Comparison of ENCODE assay signal across 16 mouse cellular contexts in genomic region chr10:80288657-80289056, GRCm38 (mm10). TPM values are rescaled to one million over a fixed set of nuclear protein-coding genes. Genes with fewer than 3 reads are reported as not detected.
A peak's percentile ranks its signal among the peaks of the same experiment; 100 is the strongest.
DNase-seq lines count a peak whose midpoint lies in the region; ATAC-seq and TF ChIP-seq lines count a peak whose summit lies in the region.
"Had no signal": no experiment of that assay in that cellular context is flagged by ENCODE, and none has a peak within 500 bp of the region (broad histone marks: within the 10 kb centered on the region; RNA-seq: fewer than 3 reads in every experiment).

No protein-coding gene starts in this region.

- in situ Hi-C loops in CH12.LX (cut with MboI; ENCODE audit: low pct_ligation_motif_present, low pct_unique_long_range_greater_than_20kb, low sequenced_read_pairs): no loop called here

- no peak overlapping the region for H3K27ac ChIP-seq in forebrain, postnatal 0 days (ENCODE audit: low read depth, low read length)
- H3K27ac ChIP-seq in forebrain, embryonic 12.5 days: no peak overlapping the region
- H3K27ac ChIP-seq in liver, adult 2 months (replicated peaks; ENCODE audit: insufficient read depth, low read depth, low read length): no peak overlapping the region
- no peak overlapping the region for H3K27ac ChIP-seq in liver, embryonic 12.5 days
- no peak overlapping the region for H3K27ac ChIP-seq in CH12.LX (ENCODE audit: insufficient read depth, low read depth)
- H3K27ac ChIP-seq: embryonic facial prominence, embryonic 10.5 days had no signal

- H3K4me3 ChIP-seq in forebrain, postnatal 0 days (ENCODE audit: low read depth, low read length): no peak overlapping the region
- H3K4me3 ChIP-seq in forebrain, embryonic 12.5 days (replicated peaks): no peak overlapping the region
- H3K4me3 ChIP-seq in liver, adult 2 months (ENCODE audit: insufficient read depth, low read depth, low read length): no peak overlapping the region
- H3K4me3 ChIP-seq in liver, embryonic 12.5 days: no peak overlapping the region
- no peak overlapping the region for H3K4me3 ChIP-seq in CH12.LX (replicated peaks in 1 of 3; ENCODE audit: low read depth in 2 of 3, low read length in 2 of 3, poor library complexity in 1 of 3)
- H3K4me3 ChIP-seq: embryonic facial prominence, embryonic 10.5 days; erythroblast, embryonic 14.5 days had no signal

- no peak for ATAC-seq in forebrain, postnatal 0 days
- no peak for ATAC-seq in forebrain, embryonic 12.5 days (ENCODE audit: low FRiP score)
- ATAC-seq in liver, embryonic 12.5 days: no peak
- no peak for ATAC-seq in cerebellum, adult (ENCODE audit: insufficient number of reproducible peaks, low FRiP score, low TSS enrichment)

- no peak overlapping the region for H3K4me2 ChIP-seq in forebrain, postnatal 0 days (ENCODE audit: low read depth)
- no peak overlapping the region for H3K4me2 ChIP-seq in forebrain, embryonic 12.5 days
- H3K4me2 ChIP-seq in liver, embryonic 12.5 days: no peak overlapping the region
- no peak overlapping the region for H3K4me2 ChIP-seq in CH12.LX (ENCODE audit: insufficient read depth, low read depth, poor library complexity, severe bottlenecking)

- H3K9ac ChIP-seq in forebrain, postnatal 0 days: no peak overlapping the region
- H3K9ac ChIP-seq in forebrain, embryonic 12.5 days: no peak overlapping the region
- no peak overlapping the region for H3K9ac ChIP-seq in liver, adult 2 months (ENCODE audit: low read depth, low read length)
- H3K9ac ChIP-seq in liver, embryonic 12.5 days: no peak overlapping the region
- no peak overlapping the region for H3K9ac ChIP-seq in CH12.LX (ENCODE audit: insufficient read depth, low read depth)

- TF ChIP-seq EP300 in CH12.LX (IDR thresholded peaks at IDR 0.05; ENCODE audit: low read length): no peak

- no peak for TF ChIP-seq POLR2A in liver, adult 2 months (IDR thresholded peaks at IDR 0.05; ENCODE audit: extremely low read depth, insufficient read depth, low read length)
- no peak; the same call in 1 of the 2 replicates for TF ChIP-seq POLR2A in CH12.LX (IDR thresholded peaks at IDR 0.05; ENCODE audit: low read depth, low read length)
- no peak for TF ChIP-seq POLR2A in brain, embryonic 14.5 days (IDR thresholded peaks at IDR 0.05; ENCODE audit: borderline replicate concordance, extremely low read depth, insufficient read depth, insufficient read length, poor library complexity, severe bottlenecking)

- peaks cover 52% of the 10 kb centered on the region for H3K36me3 ChIP-seq in forebrain, postnatal 0 days (ENCODE audit: insufficient read depth)
- H3K36me3 ChIP-seq in forebrain, embryonic 12.5 days (replicated peaks): peaks cover 61% of the 10 kb centered on the region
- H3K36me3 ChIP-seq in liver, adult 2 months (ENCODE audit: control insufficient read depth, insufficient read depth, low read length): peaks cover 28% of the 10 kb centered on the region
- H3K36me3 ChIP-seq in liver, embryonic 12.5 days: peaks cover 65% of the 10 kb centered on the region
- H3K36me3 ChIP-seq in CH12.LX (replicated peaks in 1 of 2; ENCODE audit: control insufficient read depth in 1 of 2, insufficient read depth in 1 of 2, low read length in 1 of 2): peaks cover 44 to 62% of the 10 kb centered on the region in 2 experiments

- H3K27me3 ChIP-seq in forebrain, postnatal 0 days (ENCODE audit: insufficient read depth, low read length): no peaks in the 10 kb centered on the region
- no peaks in the 10 kb centered on the region for H3K27me3 ChIP-seq in forebrain, embryonic 12.5 days
- no peaks in the 10 kb centered on the region for H3K27me3 ChIP-seq in liver, adult 2 months (ENCODE audit: control insufficient read depth, insufficient read depth, low read length)
- no peaks in the 10 kb centered on the region for H3K27me3 ChIP-seq in liver, embryonic 12.5 days (replicated peaks)
- H3K27me3 ChIP-seq in CH12.LX (replicated peaks): no peaks in the 10 kb centered on the region

- WGBS in forebrain, postnatal 0 days: 70% methylated on average over 8 of the region's 8 CpGs
- 68% methylated on average over 8 of the region's 8 CpGs for WGBS in forebrain, embryonic 12.5 days
- WGBS in liver, adult 2 months: 82% methylated on average over 8 of the region's 8 CpGs
- WGBS in liver, embryonic 12.5 days (ENCODE audit: insufficient replicate concordance): 66% methylated on average over 8 of the region's 8 CpGs

- no peak for DNase-seq in forebrain, postnatal 0 days
- DNase-seq in liver, adult 2 months (ENCODE audit: extremely low read depth, low read depth, low spot score): no peak
- no peak for DNase-seq in CH12.LX (ENCODE audit: extremely low read depth)
- no peak for DNase-seq in brain, embryonic 14.5 days (ENCODE audit: low read depth)
- DNase-seq in cerebellum, postnatal 10 days: no peak
- DNase-seq: cerebellum, postnatal 25 days; kidney, adult 11 months; kidney, postnatal 4 days; lung, adult 2 months; right cerebral cortex, adult 18-20 months had no signal

- peak; percentile 7 for TF ChIP-seq RAD21 in CH12.LX (IDR thresholded peaks at IDR 0.05; ENCODE audit: low read depth, low read length)

- dilution Hi-C loops in CH12.LX (cut with MboI; ENCODE audit: extremely low pct_ligation_motif_present, extremely low pct_unique_long_range_greater_than_20kb, low sequenced_read_pairs): no loop called here

- TF ChIP-seq CTCF in forebrain, postnatal 0 days (IDR thresholded peaks at IDR 0.05; ENCODE audit: low read depth): peak; percentile 39
- peak; percentile 35; the same call in 1 of the 2 replicates for TF ChIP-seq CTCF in liver, adult 2 months (IDR thresholded peaks at IDR 0.05; ENCODE audit: low read depth, low read length)
- TF ChIP-seq CTCF in CH12.LX (conservative IDR thresholded peaks at IDR 0.05 in 1 of 2, IDR thresholded peaks at IDR 0.05 in 1 of 2; ENCODE audit: low read depth in 2 of 2, low read length in 2 of 2): peak in 1 of 2 experiments; percentile 41; a peak in 2 of 4 replicates
- 0 out of 2 replicates have a peak, but pooled peaks have one; percentile 11 for TF ChIP-seq CTCF in brain, embryonic 14.5 days (IDR thresholded peaks at IDR 0.05; ENCODE audit: borderline replicate concordance, extremely low read depth, insufficient read depth, insufficient read length)

- no peaks in the 10 kb centered on the region for H3K9me3 ChIP-seq in forebrain, postnatal 0 days (ENCODE audit: low read length)
- no peaks in the 10 kb centered on the region for H3K9me3 ChIP-seq in forebrain, embryonic 12.5 days
- no peaks in the 10 kb centered on the region for H3K9me3 ChIP-seq in liver, embryonic 12.5 days (replicated peaks)
- H3K9me3 ChIP-seq in CH12.LX (replicated peaks; ENCODE audit: low read length): peaks cover 3% of the 10 kb centered on the region
- H3K9me3 ChIP-seq: embryonic facial prominence, embryonic 10.5 days had no signal

- H3K79me2 ChIP-seq in liver, adult 2 months (ENCODE audit: control insufficient read depth, insufficient read depth, low read length): peaks cover 6% of the 10 kb centered on the region; the same call in 1 of the 2 replicates
- peaks cover 14% of the 10 kb centered on the region for H3K79me2 ChIP-seq in CH12.LX (replicated peaks; ENCODE audit: control insufficient read depth, extremely low read depth, insufficient read depth, poor library complexity, severe bottlenecking)

- peaks cover 8% of the 10 kb centered on the region for H3K4me1 ChIP-seq in forebrain, postnatal 0 days (ENCODE audit: insufficient read depth)
- peaks cover 14% of the 10 kb centered on the region for H3K4me1 ChIP-seq in forebrain, embryonic 12.5 days
- peaks cover 4% of the 10 kb centered on the region; the same call in 1 of the 2 replicates for H3K4me1 ChIP-seq in liver, adult 2 months (ENCODE audit: control insufficient read depth, insufficient read depth, low read length)
- H3K4me1 ChIP-seq in liver, embryonic 12.5 days: peaks cover 19% of the 10 kb centered on the region
- H3K4me1 ChIP-seq in CH12.LX (ENCODE audit: control insufficient read depth in 1 of 2, insufficient read depth in 2 of 2): peaks cover 26 to 49% of the 10 kb centered on the region in 2 experiments

RNA-seq across cellular contexts. Expression of gene Rps15, which starts 3.6 kb away (rescaled TPM):
- 1,181 and 1,718 TPM in 2 replicates for total RNA-seq in forebrain, postnatal 0 days (2014; rRNA removed)
- polyA plus RNA-seq in forebrain, postnatal 0 days (2015; fragmentation: Nextera tagmentation; extraction: Ambion mirVana): 681 and 897 TPM in 2 replicates
- polyA plus RNA-seq in forebrain, embryonic 12.5 days (2016; fragmentation: Nextera tagmentation; extraction: Ambion mirVana): 708 and 760 TPM in 2 replicates
- 510 and 571 TPM in 2 replicates for total RNA-seq in liver, adult 2 months (2014; rRNA removed)
- 686 and 1,012 TPM in 2 replicates for polyA plus RNA-seq in liver, adult 2 months (2012; rRNA removed)
- 872 and 920 TPM in 2 replicates for polyA plus RNA-seq in liver, embryonic 12.5 days (2016; fragmentation: Nextera tagmentation; extraction: Ambion mirVana)
- total RNA-seq in CH12.LX (2012; rRNA removed) (4,610 and 5,342 TPM in 2 replicates), CH12.LX (2014; rRNA removed) (2,343 and 2,739 TPM in 2 replicates)
- polyA plus RNA-seq in CH12.LX (2012; ENCODE audit: insufficient read length, low read depth): 2,279 and 2,754 TPM in 2 replicates
- polyA plus RNA-seq in brain, embryonic 14.5 days (2012; rRNA removed): 2,157 and 2,683 TPM in 2 replicates

RNA-seq across cellular contexts. Expression of gene Apc2, which starts 7.1 kb away (rescaled TPM):
- total RNA-seq in forebrain, postnatal 0 days (2014; rRNA removed): 309 and 328 TPM in 2 replicates
- polyA plus RNA-seq in forebrain, postnatal 0 days (2015; fragmentation: Nextera tagmentation; extraction: Ambion mirVana): 85.3 and 112 TPM in 2 replicates
- 144 and 165 TPM in 2 replicates for polyA plus RNA-seq in forebrain, embryonic 12.5 days (2016; fragmentation: Nextera tagmentation; extraction: Ambion mirVana)
- total RNA-seq in liver, adult 2 months (2014; rRNA removed): 0.09 and 0.20 TPM in 2 replicates
- 0.19 and 0.20 TPM in 2 replicates for polyA plus RNA-seq in liver, adult 2 months (2012; rRNA removed)
- 0.17 and 0.22 TPM in 2 replicates for polyA plus RNA-seq in liver, embryonic 12.5 days (2016; fragmentation: Nextera tagmentation; extraction: Ambion mirVana)
- total RNA-seq in CH12.LX (2012; rRNA removed) (0.13 TPM in 2 replicates), CH12.LX (2014; rRNA removed) (not detected in 2 replicates)
- polyA plus RNA-seq in CH12.LX (2012; ENCODE audit: insufficient read length, low read depth): 0.04 and 0.07 TPM in 2 replicates
- 189 and 292 TPM in 2 replicates for polyA plus RNA-seq in brain, embryonic 14.5 days (2012; rRNA removed)
- total RNA-seq: granulocyte monocyte progenitor cell, adult 5-6 weeks had no signal
- polyA plus RNA-seq: erythroblast, embryonic 14.5 days had no signal

RNA-seq across cellular contexts. Expression of gene Dazap1, which starts 27.4 kb away (rescaled TPM):
- 120 and 122 TPM in 2 replicates for total RNA-seq in forebrain, postnatal 0 days (2014; rRNA removed)
- 42.4 and 46.1 TPM in 2 replicates for polyA plus RNA-seq in forebrain, postnatal 0 days (2015; fragmentation: Nextera tagmentation; extraction: Ambion mirVana)
- 65.1 and 69.7 TPM in 2 replicates for polyA plus RNA-seq in forebrain, embryonic 12.5 days (2016; fragmentation: Nextera tagmentation; extraction: Ambion mirVana)
- total RNA-seq in liver, adult 2 months (2014; rRNA removed): 38.0 and 39.9 TPM in 2 replicates
- 39.9 and 43.5 TPM in 2 replicates for polyA plus RNA-seq in liver, adult 2 months (2012; rRNA removed)
- 44.3 and 45.9 TPM in 2 replicates for polyA plus RNA-seq in liver, embryonic 12.5 days (2016; fragmentation: Nextera tagmentation; extraction: Ambion mirVana)
- total RNA-seq in CH12.LX (2012; rRNA removed): 162 and 172 TPM in 2 replicates
- 180 and 187 TPM in 2 replicates for total RNA-seq in CH12.LX (2014; rRNA removed)
- 236 and 252 TPM in 2 replicates for polyA plus RNA-seq in CH12.LX (2012; ENCODE audit: insufficient read length, low read depth)
- polyA plus RNA-seq in brain, embryonic 14.5 days (2012; rRNA removed): 158 and 207 TPM in 2 replicates

RNA-seq across cellular contexts. Expression of gene Gamt, which starts 27.8 kb away (rescaled TPM):
- 15.2 and 18.2 TPM in 2 replicates for total RNA-seq in forebrain, postnatal 0 days (2014; rRNA removed)
- 20.8 and 21.8 TPM in 2 replicates for polyA plus RNA-seq in forebrain, postnatal 0 days (2015; fragmentation: Nextera tagmentation; extraction: Ambion mirVana)
- 15.9 and 19.0 TPM in 2 replicates for polyA plus RNA-seq in forebrain, embryonic 12.5 days (2016; fragmentation: Nextera tagmentation; extraction: Ambion mirVana)
- 241 and 277 TPM in 2 replicates for total RNA-seq in liver, adult 2 months (2014; rRNA removed)
- polyA plus RNA-seq in liver, adult 2 months (2012; rRNA removed): 670 and 715 TPM in 2 replicates
- polyA plus RNA-seq in liver, embryonic 12.5 days (2016; fragmentation: Nextera tagmentation; extraction: Ambion mirVana): 43.0 and 50.0 TPM in 2 replicates
- total RNA-seq in CH12.LX (2012; rRNA removed) (0.30 and 0.38 TPM in 2 replicates), CH12.LX (2014; rRNA removed) (0.24 TPM in 1 of 2 replicates, not detected in the other)
- 0.42 TPM in 1 of 2 replicates, not detected in the other for polyA plus RNA-seq in CH12.LX (2012; ENCODE audit: insufficient read length, low read depth)
- polyA plus RNA-seq in brain, embryonic 14.5 days (2012; rRNA removed): 15.3 and 19.8 TPM in 2 replicates

RNA-seq across cellular contexts. Expression of gene 2310011J03Rik, which starts 31.7 kb away (rescaled TPM):
- total RNA-seq in forebrain, postnatal 0 days (2014; rRNA removed): 19.2 and 22.8 TPM in 2 replicates
- polyA plus RNA-seq in forebrain, postnatal 0 days (2015; fragmentation: Nextera tagmentation; extraction: Ambion mirVana): 32.4 and 35.6 TPM in 2 replicates
- polyA plus RNA-seq in forebrain, embryonic 12.5 days (2016; fragmentation: Nextera tagmentation; extraction: Ambion mirVana): 42.6 and 44.4 TPM in 2 replicates
- total RNA-seq in liver, adult 2 months (2014; rRNA removed): 10.4 and 12.4 TPM in 2 replicates
- polyA plus RNA-seq in liver, adult 2 months (2012; rRNA removed): 25.4 and 25.5 TPM in 2 replicates
- 46.0 and 46.7 TPM in 2 replicates for polyA plus RNA-seq in liver, embryonic 12.5 days (2016; fragmentation: Nextera tagmentation; extraction: Ambion mirVana)
- total RNA-seq in CH12.LX (2012; rRNA removed) (46.8 and 59.7 TPM in 2 replicates), CH12.LX (2014; rRNA removed) (35.6 and 37.5 TPM in 2 replicates)
- polyA plus RNA-seq in CH12.LX (2012; ENCODE audit: insufficient read length, low read depth): 34.6 and 38.9 TPM in 2 replicates
- 22.5 and 32.9 TPM in 2 replicates for polyA plus RNA-seq in brain, embryonic 14.5 days (2012; rRNA removed)

Comparison
In these comparisons a context has a peak if more than half of its experiments do, and no peak if none do; other contexts are left out.
1. RNA of gene Apc2, which starts 7.1 kb away (polyA plus RNA-seq): 189 to 292 TPM in brain, embryonic 14.5 days, 144 to 165 TPM in forebrain, embryonic 12.5 days and 85.3 to 112 TPM in forebrain, postnatal 0 days; 0.19 to 0.20 TPM in liver, adult 2 months, 0.17 to 0.22 TPM in liver, embryonic 12.5 days and 0.04 to 0.07 TPM in CH12.LX; every median in the first group is over 10 times any median in the second.